Mouse (Mus musculus) hindbrain, embryonic 10.5 days (tissue): Measurements from ENCODE around the gene Elobl. TPM values are rescaled to one million over a fixed set of nuclear protein-coding genes. Genes with fewer than 3 reads are reported as not detected.

ENCODE experiments used
- polyA plus RNA-seq: library from polyadenylated mRNA; unstranded; fragments of >200 nt; fragmentation: Nextera tagmentation; extraction: Ambion mirVana; gene quantifications from 2 replicates; pipeline ENCODE4 v1.2.1, GENCODE M21; 2016

Elobl gene
- polyA plus RNA-seq, 1 experiment from 2014 or later = not detected

Other genes with a start within 250 kb of the Elobl start
- 27.3 and 29.9 TPM in 2 replicates for gene Msi2, start 248.4 kb downstream of the Elobl start, polyA plus RNA-seq
- gene Akap1, start 102.3 kb downstream of the Elobl start, polyA plus RNA-seq = 17.7 and 19.6 TPM in 2 replicates
- gene Scpep1, start 11.5 kb downstream of the Elobl start, polyA plus RNA-seq = 57.4 and 75.7 TPM in 2 replicates
- gene Coil, start 3.3 kb upstream of the Elobl start, polyA plus RNA-seq = 25.7 and 25.9 TPM in 2 replicates
- 3.0 and 3.5 TPM in 2 replicates for gene Trim25, start 32.4 kb upstream of the Elobl start, polyA plus RNA-seq
- 4.6 and 6.1 TPM in 2 replicates for gene Dgke, start 99.9 kb upstream of the Elobl start, polyA plus RNA-seq
- gene Gm525, start 106.9 kb upstream of the Elobl start, polyA plus RNA-seq = not detected in 2 replicates